Mouse (Mus musculus): Measurements from ENCODE around the gene Eif4g1. TPM values are rescaled to one million over a fixed set of nuclear protein-coding genes. Genes with fewer than 3 reads are reported as not detected.

Eif4g1 gene
- polyA plus RNA-seq, 2 experiments: 148 to 299 TPM

DNA sequence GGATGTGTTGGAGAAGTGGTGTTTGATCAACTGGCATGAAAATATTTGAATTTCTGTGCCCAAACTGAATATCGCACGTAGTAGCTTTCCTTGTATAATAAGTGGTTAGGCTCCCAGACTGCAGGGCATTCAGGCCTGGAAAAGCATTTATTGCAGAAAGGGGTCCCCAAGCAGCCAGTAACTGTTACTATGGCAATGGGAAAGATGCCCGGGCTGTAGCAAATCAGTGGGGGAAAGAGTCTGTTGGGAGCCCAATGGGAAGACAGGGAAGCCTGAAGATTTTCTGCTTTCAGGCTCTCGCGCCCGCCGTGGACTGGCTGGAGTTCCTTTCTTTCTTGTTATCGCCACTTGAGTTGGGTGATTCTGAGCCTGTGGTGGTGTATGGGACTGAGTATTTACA is 29.7 kb upstream of the Eif4g1 start:
- 73% methylated on average over 8 of the region's 8 CpGs for WGBS
- no peaks in the 10 kb centered on the region for H3K9me3 ChIP-seq (ENCODE audit: control insufficient read depth, low read length)
- H3K4me3 ChIP-seq (replicated peaks; ENCODE audit: low read length): no peak overlapping the region
- no peak overlapping the region for H3K9ac ChIP-seq (ENCODE audit: low read depth, low read length, severe bottlenecking)
- H3K36me3 ChIP-seq (ENCODE audit: control insufficient read depth, insufficient read depth, low read length): no peaks in the 10 kb centered on the region
- no peak for TF ChIP-seq POLR2A (IDR thresholded peaks at IDR 0.05; ENCODE audit: borderline replicate concordance, extremely low read depth, insufficient read depth, insufficient read length)
- no peaks in the 10 kb centered on the region for H3K4me1 ChIP-seq (ENCODE audit: control insufficient read depth, insufficient read depth, low read length)
- H3K27ac ChIP-seq (replicated peaks; ENCODE audit: low read depth, low read length): no peak overlapping the region
- DNase-seq (ENCODE audit: low spot score) (no peak), ATAC-seq (ENCODE audit: low FRiP score, low read depth) (no peak)
- H3K4me2 ChIP-seq (replicated peaks; ENCODE audit: low read depth, low read length, severe bottlenecking): no peak overlapping the region
- no peaks in the 10 kb centered on the region for H3K27me3 ChIP-seq (ENCODE audit: control insufficient read depth, insufficient read depth, low read length)

DNA sequence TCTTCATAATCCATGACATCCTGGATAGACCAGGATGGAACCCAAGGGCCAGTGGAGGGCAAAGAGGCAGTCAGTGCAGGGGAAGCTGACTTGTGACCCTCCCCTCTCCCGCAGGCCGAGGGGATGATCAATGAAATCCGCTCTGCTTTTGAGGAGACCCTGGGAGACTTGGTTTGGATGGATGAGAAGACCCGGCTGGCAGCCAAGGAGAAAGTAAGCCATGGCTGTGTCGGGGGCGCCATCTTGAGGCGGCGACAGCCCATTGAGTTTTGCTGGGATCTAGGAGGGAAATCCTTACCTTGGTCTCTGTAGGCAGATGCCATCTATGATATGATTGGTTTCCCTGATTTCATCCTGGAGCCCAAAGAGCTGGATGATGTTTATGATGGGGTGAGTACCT is 26.0 kb upstream of the Eif4g1 start:
- Histone ChIP-seq H3K27me3 (ENCODE audit: control insufficient read depth, insufficient read depth, low read length) (no peaks in the 10 kb centered on the region), H3K4me1 (ENCODE audit: control insufficient read depth, insufficient read depth, low read length) (no peaks in the 10 kb centered on the region), H3K4me3 (replicated peaks; ENCODE audit: low read length) (no peak overlapping the region), H3K4me2 (replicated peaks; ENCODE audit: low read depth, low read length, severe bottlenecking) (no peak overlapping the region), H3K9ac (ENCODE audit: low read depth, low read length, severe bottlenecking) (no peak overlapping the region), H3K36me3 (ENCODE audit: control insufficient read depth, insufficient read depth, low read length) (no peaks in the 10 kb centered on the region), H3K9me3 (ENCODE audit: control insufficient read depth, low read length) (no peaks in the 10 kb centered on the region), H3K27ac (replicated peaks; ENCODE audit: low read depth, low read length) (no peak overlapping the region)
- WGBS: 4% methylated on average over 8 of the region's 8 CpGs
- DNase-seq (ENCODE audit: low spot score): peak; percentile 67
- ATAC-seq (ENCODE audit: low FRiP score, low read depth): peak; percentile 62; the same call in 1 of the 2 replicates
- no peak for TF ChIP-seq POLR2A (IDR thresholded peaks at IDR 0.05; ENCODE audit: borderline replicate concordance, extremely low read depth, insufficient read depth, insufficient read length)

DNA sequence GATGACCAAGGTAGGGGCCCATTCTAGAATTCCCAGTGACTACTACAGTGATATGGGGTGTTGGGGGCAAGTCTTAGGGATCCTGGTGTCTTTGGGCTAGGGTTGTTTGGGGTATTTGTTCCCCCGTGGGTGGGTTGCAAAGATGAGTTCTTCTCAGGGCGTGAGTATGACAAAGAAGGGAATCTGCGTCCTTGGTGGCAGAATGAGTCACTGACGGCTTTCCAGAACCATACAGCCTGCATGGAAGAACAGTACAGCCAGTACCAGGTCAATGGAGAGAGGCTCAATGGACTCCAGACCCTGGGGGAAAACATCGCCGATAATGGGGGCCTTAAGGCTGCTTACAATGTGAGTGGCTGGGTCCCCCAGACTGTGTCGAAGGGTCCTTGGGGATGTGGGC is 24.2 kb upstream of the Eif4g1 start:
- no peak overlapping the region for H3K4me2 ChIP-seq (replicated peaks; ENCODE audit: low read depth, low read length, severe bottlenecking)
- no peaks in the 10 kb centered on the region for H3K9me3 ChIP-seq (ENCODE audit: control insufficient read depth, low read length)
- no peak overlapping the region for H3K9ac ChIP-seq (ENCODE audit: low read depth, low read length, severe bottlenecking)
- DNase-seq (ENCODE audit: low spot score): no peak
- ATAC-seq (ENCODE audit: low FRiP score, low read depth): no peak
- H3K4me1 ChIP-seq (ENCODE audit: control insufficient read depth, insufficient read depth, low read length): no peaks in the 10 kb centered on the region
- no peak for TF ChIP-seq POLR2A (IDR thresholded peaks at IDR 0.05; ENCODE audit: borderline replicate concordance, extremely low read depth, insufficient read depth, insufficient read length)
- H3K36me3 ChIP-seq (ENCODE audit: control insufficient read depth, insufficient read depth, low read length): no peaks in the 10 kb centered on the region
- no peak overlapping the region for H3K4me3 ChIP-seq (replicated peaks; ENCODE audit: low read length)
- no peak overlapping the region for H3K27ac ChIP-seq (replicated peaks; ENCODE audit: low read depth, low read length)
- H3K27me3 ChIP-seq (ENCODE audit: control insufficient read depth, insufficient read depth, low read length): no peaks in the 10 kb centered on the region
- WGBS: 80% methylated on average over 7 of the region's 7 CpGs

DNA sequence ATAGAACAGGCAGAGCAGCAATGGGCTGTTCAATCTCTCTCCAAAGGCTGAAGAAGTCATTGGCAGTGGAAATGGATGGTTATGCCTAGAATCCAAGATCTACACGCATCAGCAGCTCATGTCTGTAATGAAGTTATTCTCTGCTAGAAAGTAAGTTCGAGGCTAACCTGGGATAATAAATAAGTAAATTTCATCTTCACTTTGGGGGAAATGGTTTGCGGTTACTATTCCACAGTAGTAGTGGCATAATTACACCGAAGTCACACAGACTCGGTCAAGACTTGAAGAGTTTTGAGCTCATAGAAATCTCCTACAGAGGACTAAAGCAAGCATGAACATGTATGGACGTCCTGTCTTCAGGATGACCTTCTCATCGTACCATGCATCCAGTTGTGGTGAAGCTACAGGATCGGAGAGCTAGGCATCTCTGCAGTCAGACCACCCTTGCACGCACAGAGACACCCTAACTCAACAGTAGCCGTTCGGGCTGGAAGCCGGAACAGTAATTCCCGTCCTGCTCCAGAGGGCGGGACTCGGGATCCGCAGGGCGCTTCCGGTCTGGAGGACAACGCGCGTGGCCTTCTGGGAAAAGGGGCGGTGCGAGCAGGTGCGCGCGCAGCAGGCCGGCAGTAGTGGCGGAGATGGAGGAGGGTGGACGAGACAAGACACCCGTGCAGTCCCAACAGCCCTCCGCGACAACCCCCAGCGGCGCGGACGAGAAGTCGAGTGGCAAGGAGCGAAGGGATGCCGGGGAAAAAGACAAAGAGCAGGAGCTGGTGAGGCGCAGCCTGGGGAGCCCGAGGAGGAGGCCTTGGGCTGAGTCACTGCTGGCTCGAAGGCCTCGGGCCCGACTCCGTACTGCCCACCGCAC is 16.8 kb upstream of the Eif4g1 start, which contains the start of gene Psmd2:
Gene Psmd2, plus strand, starts transcription at position 577 of the 871 bp plus-strand sequence.
- DNase-seq (ENCODE audit: low spot score) (peak; percentile 94), ATAC-seq (ENCODE audit: low FRiP score, low read depth) (peak; percentile 97)
- H3K9me3 ChIP-seq (ENCODE audit: control insufficient read depth, low read length): no peaks in the 10 kb centered on the region
- H3K4me2 ChIP-seq (replicated peaks; ENCODE audit: low read depth, low read length, severe bottlenecking): peak within 1 kb of the TSS; percentile 80
- peak within 1 kb of the TSS; percentile 80 for H3K9ac ChIP-seq (ENCODE audit: low read depth, low read length, severe bottlenecking)
- TF ChIP-seq POLR2A (IDR thresholded peaks at IDR 0.05; ENCODE audit: borderline replicate concordance, extremely low read depth, insufficient read depth, insufficient read length): peak; percentile 70; the same call in 1 of the 2 replicates
- no peaks in the 10 kb centered on the region for H3K27me3 ChIP-seq (ENCODE audit: control insufficient read depth, insufficient read depth, low read length)
- peaks cover 13% of the 10 kb centered on the region for H3K4me1 ChIP-seq (ENCODE audit: control insufficient read depth, insufficient read depth, low read length)
- H3K36me3 ChIP-seq (ENCODE audit: control insufficient read depth, insufficient read depth, low read length): peaks cover 26% of the 10 kb centered on the region
- H3K4me3 ChIP-seq (replicated peaks; ENCODE audit: low read length): peak within 1 kb of the TSS; percentile 65
- H3K27ac ChIP-seq (replicated peaks; ENCODE audit: low read depth, low read length): peak within 1 kb of the TSS; percentile 58
- 2% methylated on average over 43 of the region's 46 CpGs for WGBS

DNA sequence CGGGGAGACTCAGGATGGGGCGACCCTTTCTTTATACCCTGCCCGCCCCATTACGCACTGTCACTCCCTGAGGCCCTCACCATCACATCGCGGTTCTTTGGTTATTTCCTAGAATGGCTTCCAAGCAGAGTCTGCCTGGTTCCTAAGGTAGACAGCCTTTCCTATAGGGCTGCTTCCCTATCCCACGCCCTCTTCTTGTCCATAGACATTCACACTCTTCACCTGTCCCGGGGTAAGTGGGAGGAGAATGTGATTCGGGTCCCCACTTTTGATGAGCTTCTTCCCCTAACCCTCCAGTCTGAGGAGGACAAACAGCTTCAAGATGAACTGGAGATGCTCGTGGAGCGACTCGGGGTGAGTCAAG is 16.2 kb upstream of the Eif4g1 start:
- Histone ChIP-seq H3K9me3 (ENCODE audit: control insufficient read depth, low read length) (no peaks in the 10 kb centered on the region), H3K27ac (replicated peaks; ENCODE audit: low read depth, low read length) (no peak overlapping the region), H3K4me1 (ENCODE audit: control insufficient read depth, insufficient read depth, low read length) (peaks cover 13% of the 10 kb centered on the region), H3K9ac (ENCODE audit: low read depth, low read length, severe bottlenecking) (peak overlapping the region; percentile 80), H3K4me2 (replicated peaks; ENCODE audit: low read depth, low read length, severe bottlenecking) (peak overlapping the region; percentile 80), H3K27me3 (ENCODE audit: control insufficient read depth, insufficient read depth, low read length) (no peaks in the 10 kb centered on the region), H3K36me3 (ENCODE audit: control insufficient read depth, insufficient read depth, low read length) (peaks cover 32% of the 10 kb centered on the region), H3K4me3 (replicated peaks; ENCODE audit: low read length) (peak overlapping the region; percentile 65)
- no peak for TF ChIP-seq POLR2A (IDR thresholded peaks at IDR 0.05; ENCODE audit: borderline replicate concordance, extremely low read depth, insufficient read depth, insufficient read length)
- 7% methylated on average over 12 of the region's 12 CpGs for WGBS
- DNase-seq (ENCODE audit: low spot score): no peak
- no peak for ATAC-seq (ENCODE audit: low FRiP score, low read depth)

All from limb, embryonic 14.5 days (tissue).